Mouse (Mus musculus): ENCODE results near the gene Gm20388. TPM values are rescaled to one million over a fixed set of nuclear protein-coding genes. Genes with fewer than 3 reads are reported as not detected.

Gene Gm20388
- polyA plus RNA-seq, 1 experiment: 0.36 TPM

GRCm38 (mm10) chr8:120063326-120063725 is 152.7 kb downstream of the Gm20388 start:
- no peaks in the 10 kb centered on the region for H3K36me3 ChIP-seq (ENCODE audit: control insufficient read depth)
- no peaks in the 10 kb centered on the region for H3K4me1 ChIP-seq (ENCODE audit: control insufficient read depth)
- no peaks in the 10 kb centered on the region for H3K27me3 ChIP-seq (ENCODE audit: control insufficient read depth)
- H3K4me3 ChIP-seq (replicated peaks): no peak overlapping the region
- peaks cover 2% of the 10 kb centered on the region; the same call in 1 of the 2 replicates for H3K9me3 ChIP-seq (ENCODE audit: control insufficient read depth, low read length)
- no peak for TF ChIP-seq GATA1 (IDR thresholded peaks at IDR 0.05; ENCODE audit: low read length)
- TF ChIP-seq TAL1 (IDR thresholded peaks at IDR 0.05; ENCODE audit: low read length): no peak

DNA sequence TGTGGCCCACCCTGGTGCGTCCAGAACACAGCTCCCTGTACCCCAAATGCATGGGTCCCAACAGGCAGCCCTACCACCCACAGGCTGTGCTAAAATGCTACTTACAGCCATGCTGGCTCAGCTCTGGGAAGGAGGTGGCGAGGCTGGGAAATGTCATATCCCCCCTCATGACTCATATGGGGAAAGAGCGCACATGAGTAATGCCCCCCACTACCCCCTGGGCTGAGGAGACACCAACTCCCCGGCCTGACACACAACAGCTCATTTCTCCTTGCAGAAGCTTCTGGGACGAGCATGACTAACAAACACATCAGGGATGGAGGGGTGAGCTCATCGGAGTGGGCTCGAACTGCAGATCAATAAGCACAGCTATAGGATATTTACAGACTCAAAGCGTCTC is 155.0 kb downstream of the Gm20388 start:
- TF ChIP-seq TAL1 (IDR thresholded peaks at IDR 0.05; ENCODE audit: low read length) (no peak), GATA1 (IDR thresholded peaks at IDR 0.05; ENCODE audit: low read length) (no peak)
- H3K9me3 ChIP-seq (ENCODE audit: control insufficient read depth, low read length): peaks cover 2% of the 10 kb centered on the region; the same call in 1 of the 2 replicates
- no peak overlapping the region for H3K4me3 ChIP-seq (replicated peaks)
- no peaks in the 10 kb centered on the region for H3K36me3 ChIP-seq (ENCODE audit: control insufficient read depth)
- no peaks in the 10 kb centered on the region; the same call in 1 of the 2 replicates for H3K27me3 ChIP-seq (ENCODE audit: control insufficient read depth)
- H3K4me1 ChIP-seq (ENCODE audit: control insufficient read depth): no peaks in the 10 kb centered on the region

- no peaks in the 10 kb centered on the region; the same call in 1 of the 2 replicates for H3K27me3 ChIP-seq (ENCODE audit: control insufficient read depth)
- H3K9me3 ChIP-seq (ENCODE audit: control insufficient read depth, low read length): no peaks in the 10 kb centered on the region
- H3K4me1 ChIP-seq (ENCODE audit: control insufficient read depth): no peaks in the 10 kb centered on the region
- no peaks in the 10 kb centered on the region for H3K36me3 ChIP-seq (ENCODE audit: control insufficient read depth)
- H3K4me3 ChIP-seq (replicated peaks): no peak overlapping the region
- TF ChIP-seq TAL1 (IDR thresholded peaks at IDR 0.05; ENCODE audit: low read length) (no peak), GATA1 (IDR thresholded peaks at IDR 0.05; ENCODE audit: low read length) (no peak)
Measured at GRCm38 (mm10) chr8:120066226-120066625, 155.6 kb downstream of the Gm20388 start.

- H3K36me3 ChIP-seq (ENCODE audit: control insufficient read depth): no peaks in the 10 kb centered on the region
- no peaks in the 10 kb centered on the region; the same call in 1 of the 2 replicates for H3K27me3 ChIP-seq (ENCODE audit: control insufficient read depth)
- no peaks in the 10 kb centered on the region for H3K4me1 ChIP-seq (ENCODE audit: control insufficient read depth)
- no peak overlapping the region for H3K4me3 ChIP-seq (replicated peaks)
- no peak for TF ChIP-seq TAL1 (IDR thresholded peaks at IDR 0.05; ENCODE audit: low read length)
- no peak for TF ChIP-seq GATA1 (IDR thresholded peaks at IDR 0.05; ENCODE audit: low read length)
- H3K9me3 ChIP-seq (ENCODE audit: control insufficient read depth, low read length): no peaks in the 10 kb centered on the region
Measured at GRCm38 (mm10) chr8:120067936-120068668, 157.5 kb downstream of the Gm20388 start.

GRCm38 (mm10) chr8:120071684-120072083 is 161.0 kb downstream of the Gm20388 start:
- Histone ChIP-seq H3K4me1 (ENCODE audit: control insufficient read depth) (no peaks in the 10 kb centered on the region), H3K9me3 (ENCODE audit: control insufficient read depth, low read length) (no peaks in the 10 kb centered on the region), H3K4me3 (replicated peaks) (no peak overlapping the region), H3K27me3 (ENCODE audit: control insufficient read depth) (peaks cover 4% of the 10 kb centered on the region), H3K36me3 (ENCODE audit: control insufficient read depth) (no peaks in the 10 kb centered on the region)
- TF ChIP-seq TAL1 (IDR thresholded peaks at IDR 0.05; ENCODE audit: low read length): no peak
- no peak for TF ChIP-seq GATA1 (IDR thresholded peaks at IDR 0.05; ENCODE audit: low read length)

GRCm38 (mm10) chr8:120072259-120072658 is 161.6 kb downstream of the Gm20388 start:
- no peaks in the 10 kb centered on the region for H3K36me3 ChIP-seq (ENCODE audit: control insufficient read depth)
- peaks cover 4% of the 10 kb centered on the region for H3K27me3 ChIP-seq (ENCODE audit: control insufficient read depth)
- no peaks in the 10 kb centered on the region for H3K4me1 ChIP-seq (ENCODE audit: control insufficient read depth)
- H3K4me3 ChIP-seq (replicated peaks): no peak overlapping the region
- TF ChIP-seq GATA1 (IDR thresholded peaks at IDR 0.05; ENCODE audit: low read length): no peak
- no peak for TF ChIP-seq TAL1 (IDR thresholded peaks at IDR 0.05; ENCODE audit: low read length)
- no peaks in the 10 kb centered on the region for H3K9me3 ChIP-seq (ENCODE audit: control insufficient read depth, low read length)

GRCm38 (mm10) chr8:120072827-120073226 is 162.2 kb downstream of the Gm20388 start:
- Histone ChIP-seq H3K4me1 (ENCODE audit: control insufficient read depth) (no peaks in the 10 kb centered on the region), H3K27me3 (ENCODE audit: control insufficient read depth) (peaks cover 4% of the 10 kb centered on the region), H3K4me3 (replicated peaks) (no peak overlapping the region), H3K36me3 (ENCODE audit: control insufficient read depth) (no peaks in the 10 kb centered on the region), H3K9me3 (ENCODE audit: control insufficient read depth, low read length) (no peaks in the 10 kb centered on the region)
- TF ChIP-seq GATA1 (IDR thresholded peaks at IDR 0.05; ENCODE audit: low read length) (no peak), TAL1 (IDR thresholded peaks at IDR 0.05; ENCODE audit: low read length) (no peak)

GRCm38 (mm10) chr8:120074516-120074915 is 163.9 kb downstream of the Gm20388 start:
- Histone ChIP-seq H3K36me3 (ENCODE audit: control insufficient read depth) (no peaks in the 10 kb centered on the region), H3K4me1 (ENCODE audit: control insufficient read depth) (no peaks in the 10 kb centered on the region), H3K9me3 (ENCODE audit: control insufficient read depth, low read length) (no peaks in the 10 kb centered on the region), H3K27me3 (ENCODE audit: control insufficient read depth) (peaks cover 4% of the 10 kb centered on the region), H3K4me3 (replicated peaks) (no peak overlapping the region)
- TF ChIP-seq GATA1 (IDR thresholded peaks at IDR 0.05; ENCODE audit: low read length) (no peak), TAL1 (IDR thresholded peaks at IDR 0.05; ENCODE audit: low read length) (no peak)

GRCm38 (mm10) chr8:120075347-120075746 is 164.7 kb downstream of the Gm20388 start:
- peaks cover 4% of the 10 kb centered on the region for H3K27me3 ChIP-seq (ENCODE audit: control insufficient read depth)
- TF ChIP-seq GATA1 (IDR thresholded peaks at IDR 0.05; ENCODE audit: low read length): no peak
- TF ChIP-seq TAL1 (IDR thresholded peaks at IDR 0.05; ENCODE audit: low read length): no peak

More at GRCm38 (mm10) chr8:120075347-120075746, 164.7 kb downstream of the Gm20388 start:
- Histone ChIP-seq H3K36me3 (ENCODE audit: control insufficient read depth) (no peaks in the 10 kb centered on the region), H3K4me1 (ENCODE audit: control insufficient read depth) (no peaks in the 10 kb centered on the region), H3K9me3 (ENCODE audit: control insufficient read depth, low read length) (no peaks in the 10 kb centered on the region), H3K4me3 (replicated peaks) (no peak overlapping the region)

Measured in erythroblast, embryonic 14.5 days (primary cell).